Mouse (Mus musculus) myocyte (in vitro differentiated cells): ENCODE data around the gene Cpa3.

Experiments
- MAX ChIP-seq: IDR thresholded peaks from one replicate; pipeline ENCODE4 v1.6.1; 2011; ENCODE audit warnings: low read depth, mild to moderate bottlenecking, control low read depth
- MYOD1 ChIP-seq, 3 experiments: IDR thresholded peaks; one replicate each; pipeline ENCODE4 v1.6.1; 2011; ENCODE audit warnings: control low read depth in 2 of 3, low read depth in 2 of 3, mild to moderate bottlenecking in 2 of 3, moderate library complexity in 1 of 3; ENCODE audit not compliant: insufficient read length in 2 of 3, control insufficient read depth in 1 of 3
- MYOG ChIP-seq, 3 experiments: IDR thresholded peaks; one replicate each; pipeline ENCODE4 v1.6.1; 2011; ENCODE audit warnings: control low read depth in 2 of 3, low read depth in 2 of 3, mild to moderate bottlenecking in 2 of 3; ENCODE audit not compliant: insufficient read length in 2 of 3, control insufficient read depth in 1 of 3, insufficient read depth in 1 of 3
- POLR2A ChIP-seq: IDR thresholded peaks from one replicate; pipeline ENCODE4 v1.6.1; 2011; ENCODE audit warnings: low read depth, mild to moderate bottlenecking, control low read depth, moderate library complexity; ENCODE audit not compliant: insufficient read length
- POLR2AphosphoS2 ChIP-seq: IDR thresholded peaks from one replicate; pipeline ENCODE4 v1.6.1; 2011; ENCODE audit warnings: low read depth, control low read depth; ENCODE audit not compliant: insufficient read length
- SRF ChIP-seq: IDR thresholded peaks from one replicate; pipeline ENCODE4 v1.6.1; 2011; ENCODE audit warnings: low read depth; ENCODE audit not compliant: control insufficient read depth, insufficient read length
- TCF12 ChIP-seq: IDR thresholded peaks from one replicate; pipeline ENCODE4 v1.6.1; 2011; ENCODE audit warnings: mild to moderate bottlenecking, control low read depth; ENCODE audit not compliant: poor library complexity, insufficient read depth, severe bottlenecking
- TCF3 ChIP-seq: IDR thresholded peaks from one replicate; pipeline ENCODE4 v1.6.1; 2011; ENCODE audit warnings: low read depth, control low read depth; ENCODE audit not compliant: insufficient read length
- USF1 ChIP-seq: IDR thresholded peaks from one replicate; pipeline ENCODE4 v1.6.1; 2011; ENCODE audit warnings: low read depth, mild to moderate bottlenecking, control low read depth, moderate library complexity

DNA sequence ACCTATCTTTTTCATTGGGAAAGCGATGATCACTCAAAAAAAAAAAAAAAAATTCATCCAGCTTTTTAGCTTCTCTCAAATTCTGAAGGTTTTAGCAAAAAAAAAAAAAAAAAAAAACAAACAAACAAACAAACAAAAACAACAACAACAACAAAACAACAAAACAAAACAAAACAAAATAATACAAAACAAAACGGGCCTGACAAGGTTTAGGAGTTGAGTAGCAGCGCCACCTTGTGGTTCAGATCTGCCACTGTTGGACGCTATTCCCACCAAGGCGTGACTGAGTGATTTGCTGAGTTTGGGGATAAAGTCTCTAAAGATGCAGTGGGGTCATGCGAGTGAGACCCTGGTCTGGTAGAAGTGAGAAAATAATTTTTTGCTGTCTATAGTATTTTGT lies 43.1 kb downstream of the Cpa3 start:
- TF ChIP-seq POLR2A (no peak), MAX (no peak), SRF (no peak), MYOG (IDR thresholded peaks at IDR 0.05; ENCODE audit: control insufficient read depth in 1 of 3, insufficient read depth in 1 of 3, insufficient read length in 2 of 3, low read depth in 2 of 3) (no peak), POLR2AphosphoS2 (no peak), MYOD1 (IDR thresholded peaks at IDR 0.05; ENCODE audit: control insufficient read depth in 1 of 3, insufficient read length in 2 of 3, low read depth in 2 of 3) (no peak), TCF3 (no peak), USF1 (no peak), TCF12 (no peak)
